Mouse (Mus musculus): Measurements from ENCODE around the gene Vmn2r30. TPM values are rescaled to one million over a fixed set of nuclear protein-coding genes. Genes with fewer than 3 reads are reported as not detected.

The Vmn2r30 gene
- not detected for polyA plus RNA-seq (2014; fragmentation: Illumina TruSeq; extraction: RNeasy Lipid Tissue Mini Kit (QIAGEN cat#74804); ENCODE audit: low replicate concordance)

DNA sequence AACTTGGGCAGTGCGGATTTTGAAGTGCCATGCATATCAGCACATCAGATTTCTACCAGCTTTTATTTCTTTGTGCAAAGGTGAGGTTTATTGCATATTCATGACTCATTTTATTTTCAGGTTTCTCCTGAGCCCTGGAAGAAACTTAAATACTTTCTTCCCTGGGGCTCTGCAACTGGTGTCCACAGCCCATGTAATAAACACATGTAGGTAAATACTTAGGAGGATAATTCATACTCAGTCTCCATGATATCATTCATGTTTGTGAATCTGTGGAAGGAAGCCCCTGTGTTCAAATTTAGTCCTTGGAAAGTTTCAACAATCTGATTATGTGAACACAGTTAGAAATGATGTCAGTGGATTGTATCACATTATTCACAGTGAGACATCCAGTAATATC, at the start of gene Vmn2r30:
Gene Vmn2r30, minus strand, starts transcription at position 101 of the 400 bp plus-strand sequence.

DNA sequence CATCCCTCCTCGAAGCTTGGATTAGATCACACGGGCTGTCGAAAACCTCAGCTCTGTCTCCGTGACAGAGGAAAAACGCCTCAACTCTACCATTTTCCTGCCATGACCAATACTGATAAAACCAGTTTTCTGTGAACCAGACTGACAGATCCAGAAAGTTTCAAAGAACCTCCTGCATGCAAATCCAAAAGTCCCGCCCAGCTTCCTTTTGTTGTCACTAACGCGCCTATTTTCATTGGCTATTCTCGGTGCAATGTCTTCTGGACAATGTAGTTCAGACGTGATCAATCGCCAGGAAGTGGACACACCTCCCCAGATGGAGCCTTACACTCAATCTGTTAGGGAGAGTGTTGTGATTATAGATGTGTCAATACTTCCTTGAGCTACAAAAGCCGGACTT, 37.0 kb upstream of the Vmn2r30 start, which contains the start of gene Gm45783:
Gene Gm45783, minus strand, starts transcription at position 143 of the 400 bp plus-strand sequence.

DNA sequence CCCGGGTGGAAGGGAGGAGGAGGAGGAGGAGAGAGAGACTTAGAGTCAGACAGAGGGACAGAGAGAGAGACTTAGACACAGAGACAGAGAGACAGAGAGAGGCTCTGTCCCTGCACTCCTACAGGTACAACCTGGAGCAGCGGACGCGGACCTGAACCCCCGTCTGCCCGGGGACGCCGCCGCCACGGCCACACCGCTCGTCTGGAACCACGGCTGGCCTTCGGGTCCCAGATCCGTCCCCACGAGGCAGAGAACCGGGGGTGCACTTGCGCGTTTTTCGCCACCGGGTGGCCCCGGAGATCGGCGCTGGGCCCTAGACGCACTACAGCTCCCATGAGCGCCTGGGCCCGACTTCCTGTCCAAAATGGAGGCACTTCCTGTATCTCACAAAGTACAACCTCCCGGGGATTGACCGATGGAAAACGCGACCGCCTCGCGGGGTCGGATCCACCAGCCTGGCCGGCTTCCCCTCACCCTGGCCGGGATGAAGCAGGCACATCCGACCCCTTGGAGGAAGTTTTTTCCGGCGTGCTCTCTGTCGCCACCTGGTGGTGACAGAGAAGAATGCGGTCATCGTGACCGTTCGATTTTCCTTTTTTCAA, 59.3 kb downstream of the Vmn2r30 start, which contains the start of gene Gm45844:
Gene Gm45844, minus strand, starts transcription at position 324 of the 602 bp plus-strand sequence.

Other genes with a start within 250 kb of the Vmn2r30 start
- 6.6 TPM for gene Zfp954, start 216.1 kb downstream of the Vmn2r30 start, polyA plus RNA-seq (2014; fragmentation: Illumina TruSeq; extraction: RNeasy Lipid Tissue Mini Kit (QIAGEN cat#74804); ENCODE audit: low replicate concordance)
- 3.1 TPM for gene Zfp773, start 200.9 kb downstream of the Vmn2r30 start, polyA plus RNA-seq (2014; fragmentation: Illumina TruSeq; extraction: RNeasy Lipid Tissue Mini Kit (QIAGEN cat#74804); ENCODE audit: low replicate concordance)
- 4.8 TPM for gene Zfp418, start 166.3 kb downstream of the Vmn2r30 start, polyA plus RNA-seq (2014; fragmentation: Illumina TruSeq; extraction: RNeasy Lipid Tissue Mini Kit (QIAGEN cat#74804); ENCODE audit: low replicate concordance)
- 5.2 TPM for gene Zfp772, start 127.6 kb downstream of the Vmn2r30 start, polyA plus RNA-seq (2014; fragmentation: Illumina TruSeq; extraction: RNeasy Lipid Tissue Mini Kit (QIAGEN cat#74804); ENCODE audit: low replicate concordance)
- gene Vmn2r29, start 90.3 kb downstream of the Vmn2r30 start, polyA plus RNA-seq (2014; fragmentation: Illumina TruSeq; extraction: RNeasy Lipid Tissue Mini Kit (QIAGEN cat#74804); ENCODE audit: low replicate concordance): 4.1 TPM
- 5.7 TPM for gene Gm45844, start 59.3 kb downstream of the Vmn2r30 start, polyA plus RNA-seq (2014; fragmentation: Illumina TruSeq; extraction: RNeasy Lipid Tissue Mini Kit (QIAGEN cat#74804); ENCODE audit: low replicate concordance)
- gene Clcn4, start 36.8 kb downstream of the Vmn2r30 start, polyA plus RNA-seq (2014; fragmentation: Illumina TruSeq; extraction: RNeasy Lipid Tissue Mini Kit (QIAGEN cat#74804); ENCODE audit: low replicate concordance): 80.4 TPM
- not detected for gene Gm45783, start 37.0 kb upstream of the Vmn2r30 start, polyA plus RNA-seq (2014; fragmentation: Illumina TruSeq; extraction: RNeasy Lipid Tissue Mini Kit (QIAGEN cat#74804); ENCODE audit: low replicate concordance)
- gene Vmn2r31, start 62.1 kb upstream of the Vmn2r30 start, polyA plus RNA-seq (2014; fragmentation: Illumina TruSeq; extraction: RNeasy Lipid Tissue Mini Kit (QIAGEN cat#74804); ENCODE audit: low replicate concordance): not detected
- gene Vmn2r32, start 142.4 kb upstream of the Vmn2r30 start, polyA plus RNA-seq (2014; fragmentation: Illumina TruSeq; extraction: RNeasy Lipid Tissue Mini Kit (QIAGEN cat#74804); ENCODE audit: low replicate concordance): not detected
- not detected for gene Vmn2r33, start 229.2 kb upstream of the Vmn2r30 start, polyA plus RNA-seq (2014; fragmentation: Illumina TruSeq; extraction: RNeasy Lipid Tissue Mini Kit (QIAGEN cat#74804); ENCODE audit: low replicate concordance)

Measured in small intestine, adult 10 weeks (tissue).